13 mouse cellular contexts compared by ENCODE assay signal in the genomic region with DNA sequence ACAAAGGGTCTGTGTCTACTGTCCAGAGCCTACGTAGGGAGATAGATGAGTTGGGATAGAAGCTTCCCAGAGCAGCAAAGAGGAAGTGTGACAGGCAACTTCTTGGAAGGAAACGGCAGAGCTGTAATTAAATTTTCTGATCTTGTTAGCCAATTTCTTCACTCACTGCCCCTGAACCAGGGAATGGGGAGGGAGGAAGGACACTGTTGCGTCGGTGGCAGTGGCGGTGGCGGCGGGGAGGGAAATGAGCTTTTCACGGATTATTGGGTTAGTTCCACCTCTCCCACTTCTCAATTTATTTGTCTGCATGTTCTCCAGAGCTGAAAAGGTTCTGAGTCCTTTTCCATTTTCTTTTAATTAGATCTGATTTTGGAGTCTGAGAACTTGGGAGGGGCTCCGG.
"Had no signal": no experiment of that assay in that cellular context is flagged by ENCODE, and none has a peak within 500 bp of the region (broad histone marks: within the 10 kb centered on the region; RNA-seq: fewer than 3 reads in every experiment).

No protein-coding gene starts in this region.

- ATAC-seq: inflammation-experienced regulatory T-cells, adult 6 months; intestine, postnatal 0 days; lung, postnatal 0 days; midbrain, embryonic 16.5 days had no signal

- H3K27ac ChIP-seq: layer of hippocampus, adult 2 months; liver, embryonic 15.5 days; macrophage had no signal

- H3K4me3 ChIP-seq: layer of hippocampus, adult 2 months; liver, embryonic 15.5 days; megakaryocyte, embryonic 14.5 days had no signal

- H3K9ac ChIP-seq: liver, embryonic 15.5 days had no signal

- DNase-seq: kidney, postnatal 36 days; lung, adult 2 months; right cerebral cortex, postnatal 14 days; thymus, postnatal 36 days had no signal

- H3K9me3 ChIP-seq: liver, embryonic 15.5 days had no signal

- H3K36me3 ChIP-seq: liver, embryonic 15.5 days had no signal

- H3K4me2 ChIP-seq: liver, embryonic 11.5 days; liver, embryonic 15.5 days had no signal

- H3K27me3 ChIP-seq: liver, embryonic 15.5 days; megakaryocyte, embryonic 14.5 days had no signal

- H3K4me1 ChIP-seq: liver, embryonic 15.5 days; megakaryocyte, embryonic 14.5 days had no signal
